Mouse (Mus musculus) limb, embryonic 13.5 days (tissue): ENCODE measurements around the gene AC141477.1. TPM values are rescaled to one million over a fixed set of nuclear protein-coding genes. Genes with fewer than 3 reads are reported as not detected.

Source experiments
- ATAC-seq: fragments of 200-750 bp; cut with Nextera tagmentation; 2 replicates; pipeline ENCODE4 v1.8.0; 2017; ENCODE audit warnings: low read depth, moderate number of reproducible peaks, moderate TSS enrichment; ENCODE audit not compliant: low FRiP score
- H3K27ac ChIP-seq: fragments of 300-500 bp; sonication (generic); 2 replicates; pipeline ENCODE4 v1.5.1; 2015; ENCODE audit warnings: inconsistent platforms, mild to moderate bottlenecking, moderate library complexity
- H3K27me3 ChIP-seq: fragments of 300-500 bp; sonication (generic); 2 replicates; pipeline ENCODE4 v1.6.1; 2015; ENCODE audit warnings: mild to moderate bottlenecking, inconsistent platforms
- H3K36me3 ChIP-seq: fragments of 300-500 bp; sonication (generic); 2 replicates; pipeline ENCODE4 v1.6.1; 2015; ENCODE audit warnings: inconsistent platforms, mild to moderate bottlenecking, moderate library complexity
- H3K4me1 ChIP-seq: fragments of 300-500 bp; sonication (generic); 2 replicates; pipeline ENCODE4 v1.6.1; 2015; ENCODE audit warnings: inconsistent platforms
- H3K4me2 ChIP-seq: fragments of 300-500 bp; sonication (generic); replicated peaks from 2 replicates; pipeline ENCODE4 v1.6.1; 2015; ENCODE audit warnings: inconsistent platforms, mild to moderate bottlenecking, moderate library complexity
- H3K4me3 ChIP-seq: fragments of 300-500 bp; sonication (generic); 2 replicates; pipeline ENCODE4 v1.5.1; 2015; ENCODE audit warnings: moderate library complexity, mild to moderate bottlenecking, inconsistent platforms
- H3K9ac ChIP-seq: fragments of 300-500 bp; sonication (generic); 2 replicates; pipeline ENCODE4 v1.6.1; 2015; ENCODE audit warnings: mild to moderate bottlenecking, inconsistent platforms
- H3K9me3 ChIP-seq: fragments of 300-500 bp; sonication (generic); 2 replicates; pipeline ENCODE4 v1.6.1; 2016; ENCODE audit warnings: inconsistent platforms
- WGBS: fragments of 180-500 bp; shearing (Covaris S2); methylation state at CpG from one replicate; pipeline ENCODE4 v1.1.7; 2015; 5-methylcytosine and 5-hydroxymethylcytosine counted together
- polyA plus RNA-seq: library from polyadenylated mRNA; unstranded; fragments of >200 nt; fragmentation: Nextera tagmentation; extraction: Ambion mirVana; gene quantifications from 2 replicates; pipeline ENCODE4 v1.2.1, GENCODE M21; 2015

Gene AC141477.1
- polyA plus RNA-seq = not detected in 2 replicates

GRCm38 (mm10) chr10:76440281-76440680 is at the start of gene AC141477.1:
Gene AC141477.1, minus strand, starts transcription at chr10:76440444.
- no peak for ATAC-seq
- Histone ChIP-seq H3K9ac (peak within 1 kb of the TSS; percentile 78), H3K4me1 (peaks cover 19% of the 10 kb centered on the region), H3K27me3 (no peaks in the 10 kb centered on the region), H3K9me3 (no peaks in the 10 kb centered on the region), H3K4me3 (peak within 1 kb of the TSS; percentile 86), H3K4me2 (peak within 1 kb of the TSS; percentile 82), H3K27ac (no peak within 1 kb of the TSS), H3K36me3 (peaks cover 46% of the 10 kb centered on the region)
- WGBS = 96% methylated on average over 17 of the region's 17 CpGs

GRCm38 (mm10) chr10:76489205-76489604 is 49.0 kb upstream of the AC141477.1 start:
- H3K4me1 ChIP-seq = no peaks in the 10 kb centered on the region
- peaks cover 94% of the 10 kb centered on the region for H3K36me3 ChIP-seq
- H3K27ac ChIP-seq = no peak overlapping the region
- H3K4me3 ChIP-seq = no peak overlapping the region
- H3K9ac ChIP-seq = no peak overlapping the region
- H3K27me3 ChIP-seq = no peaks in the 10 kb centered on the region
- WGBS = 95% methylated on average over 15 of the region's 15 CpGs
- no peak for ATAC-seq
- no peak overlapping the region for H3K4me2 ChIP-seq
- no peaks in the 10 kb centered on the region for H3K9me3 ChIP-seq

DNA sequence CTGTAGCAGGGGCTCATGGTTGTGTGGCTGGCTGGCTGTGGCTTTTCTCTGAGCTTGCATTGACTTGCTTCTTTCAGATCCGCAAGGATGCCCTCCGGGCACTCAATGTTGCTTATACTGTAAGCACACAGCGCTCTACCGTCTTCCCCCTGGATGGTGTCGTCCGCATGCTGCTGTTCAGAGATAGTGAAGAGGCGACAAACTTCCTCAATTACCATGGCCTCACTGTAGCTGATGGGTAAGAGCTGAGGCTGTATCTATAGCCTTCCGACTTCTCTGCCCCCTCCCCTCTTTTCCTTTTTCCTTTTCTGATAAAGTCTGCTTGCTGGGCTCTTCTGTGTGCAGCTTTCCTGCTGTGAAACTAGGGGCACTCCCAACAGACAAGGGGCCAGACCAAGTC is 48.0 kb upstream of the AC141477.1 start:
- 95% methylated on average over 8 of the region's 8 CpGs for WGBS
- no peak for ATAC-seq
- H3K4me1 ChIP-seq = no peaks in the 10 kb centered on the region

GRCm38 (mm10) chr10:76486302-76486701 is 46.1 kb upstream of the AC141477.1 start:
- Histone ChIP-seq H3K4me2 (no peak overlapping the region), H3K27ac (no peak overlapping the region), H3K4me3 (no peak overlapping the region), H3K4me1 (no peaks in the 10 kb centered on the region), H3K9ac (no peak overlapping the region), H3K9me3 (no peaks in the 10 kb centered on the region), H3K27me3 (no peaks in the 10 kb centered on the region), H3K36me3 (peaks cover 96% of the 10 kb centered on the region)
- no peak for ATAC-seq
- 100% methylated on average over 2 of the region's 2 CpGs for WGBS

More for the DNA sequence above, 48.0 kb upstream of the AC141477.1 start:
- Histone ChIP-seq H3K36me3 (peaks cover 94% of the 10 kb centered on the region), H3K27ac (no peak overlapping the region), H3K4me3 (no peak overlapping the region), H3K9me3 (no peaks in the 10 kb centered on the region), H3K4me2 (no peak overlapping the region), H3K27me3 (no peaks in the 10 kb centered on the region), H3K9ac (no peak overlapping the region)

- ATAC-seq = no peak
- H3K4me2 ChIP-seq = no peak overlapping the region
- H3K27ac ChIP-seq = no peak overlapping the region
- no peaks in the 10 kb centered on the region for H3K27me3 ChIP-seq
- no peaks in the 10 kb centered on the region for H3K9me3 ChIP-seq
- WGBS = 89% methylated on average over 6 of the region's 6 CpGs
- no peaks in the 10 kb centered on the region for H3K4me1 ChIP-seq
- H3K9ac ChIP-seq = no peak overlapping the region
- no peak overlapping the region for H3K4me3 ChIP-seq
- H3K36me3 ChIP-seq = peaks cover 97% of the 10 kb centered on the region
Measured at GRCm38 (mm10) chr10:76481480-76481879, 41.2 kb upstream of the AC141477.1 start.

GRCm38 (mm10) chr10:76480851-76481250 is 40.6 kb upstream of the AC141477.1 start:
- H3K27ac ChIP-seq = no peak overlapping the region
- 86% methylated on average over 13 of the region's 13 CpGs for WGBS
- no peaks in the 10 kb centered on the region for H3K4me1 ChIP-seq
- no peak overlapping the region for H3K4me2 ChIP-seq
- no peak overlapping the region for H3K4me3 ChIP-seq
- H3K9me3 ChIP-seq = no peaks in the 10 kb centered on the region
- ATAC-seq = no peak
- H3K36me3 ChIP-seq = peaks cover 97% of the 10 kb centered on the region
- no peak overlapping the region for H3K9ac ChIP-seq
- H3K27me3 ChIP-seq = no peaks in the 10 kb centered on the region

DNA sequence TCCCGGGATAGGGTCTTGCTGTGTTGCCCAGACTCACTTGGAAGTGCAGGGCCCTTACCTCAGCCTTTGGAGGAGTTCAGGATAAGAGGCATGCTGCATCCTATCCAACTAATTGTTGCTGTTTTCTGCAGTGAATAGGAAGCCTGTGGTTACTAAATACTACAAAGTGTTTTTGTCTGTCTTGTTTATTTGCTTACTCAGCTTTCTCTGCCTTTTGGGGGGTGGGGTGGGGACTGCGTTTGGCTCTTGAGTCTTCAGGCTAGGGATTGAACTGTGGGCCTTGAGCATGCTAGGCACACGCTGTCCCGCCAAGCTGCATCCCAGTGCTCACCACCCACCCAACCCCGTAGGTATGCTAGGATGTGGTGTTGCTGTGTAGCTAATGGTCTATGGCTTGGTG is 33.5 kb upstream of the AC141477.1 start:
- Histone ChIP-seq H3K36me3 (peaks cover 81% of the 10 kb centered on the region), H3K9me3 (no peaks in the 10 kb centered on the region), H3K27ac (no peak overlapping the region), H3K4me1 (0 out of 2 replicates have a peak, but pooled peaks cover 11% of the 10 kb centered on the region), H3K4me3 (no peak overlapping the region), H3K9ac (no peak overlapping the region), H3K27me3 (no peaks in the 10 kb centered on the region), H3K4me2 (no peak overlapping the region)
- no peak for ATAC-seq
- WGBS = 92% methylated on average over 5 of the region's 5 CpGs

DNA sequence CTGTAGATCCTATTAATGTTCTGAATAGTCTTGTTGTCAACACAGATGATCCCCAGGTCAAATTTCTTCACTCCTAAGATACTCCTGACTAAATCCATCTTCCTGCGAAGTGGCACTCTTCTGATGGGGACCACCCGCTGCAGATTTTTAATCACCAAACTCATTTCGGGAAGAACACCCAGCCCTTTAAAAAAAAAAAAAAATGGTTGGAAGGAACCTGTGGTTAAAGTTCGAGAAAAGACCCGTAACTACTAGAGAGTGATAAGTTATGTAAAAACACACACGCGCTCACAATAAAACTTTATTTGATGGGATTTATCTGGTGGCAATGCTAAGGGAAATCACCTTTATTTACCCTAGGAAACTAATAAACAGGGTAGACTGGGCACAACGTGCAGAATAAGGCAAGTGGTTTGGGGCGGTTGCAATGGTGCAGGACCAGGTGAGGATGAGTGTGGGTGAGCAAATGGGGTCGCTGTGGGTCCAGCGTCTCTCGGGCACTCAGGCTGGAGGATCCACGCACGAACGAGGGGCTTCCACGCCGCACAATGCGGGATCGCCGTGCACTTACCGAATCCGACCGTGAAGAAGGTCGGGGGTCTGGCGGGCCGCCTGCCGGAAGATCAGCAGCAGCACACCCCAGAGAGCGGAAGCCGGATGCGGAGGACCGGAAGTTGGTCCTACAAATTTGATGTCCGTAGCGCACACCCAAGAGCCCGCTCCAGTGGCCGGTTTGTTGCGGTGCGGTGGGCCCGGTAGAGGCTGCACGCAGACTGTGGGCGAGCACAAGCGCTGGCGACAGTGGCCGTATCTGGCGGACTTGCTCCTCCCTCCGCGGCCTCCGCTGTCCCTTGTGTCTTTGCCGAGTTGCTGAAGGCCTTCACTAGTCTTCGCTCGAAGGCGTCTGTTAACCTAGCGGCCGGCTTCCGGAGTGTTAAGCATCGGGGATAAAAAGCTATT is 28.2 kb upstream of the AC141477.1 start, which contains the start of the genes Mcm3ap and Ybey:
Gene Mcm3ap (plus strand): TSS at position 725 of the 960 bp plus-strand sequence.
Gene Ybey (minus strand): TSS at position 912 of the 960 bp plus-strand sequence.
- Histone ChIP-seq H3K36me3 (peaks cover 42% of the 10 kb centered on the region), H3K4me1 (0 out of 2 replicates have a peak, but pooled peaks cover 13% of the 10 kb centered on the region), H3K9me3 (no peaks in the 10 kb centered on the region), H3K27me3 (no peaks in the 10 kb centered on the region), H3K9ac (peak within 1 kb of the TSS; percentile 91), H3K4me3 (peak within 1 kb of the TSS; percentile 80), H3K27ac (peak within 1 kb of the TSS; percentile 85), H3K4me2 (peak within 1 kb of the TSS; percentile 67)
- 1% methylated on average over 55 of the region's 55 CpGs for WGBS
- peak; percentile 96 for ATAC-seq

- WGBS = 86% methylated on average over 6 of the region's 6 CpGs
Measured at GRCm38 (mm10) chr10:76462721-76463120, 22.5 kb upstream of the AC141477.1 start.

DNA sequence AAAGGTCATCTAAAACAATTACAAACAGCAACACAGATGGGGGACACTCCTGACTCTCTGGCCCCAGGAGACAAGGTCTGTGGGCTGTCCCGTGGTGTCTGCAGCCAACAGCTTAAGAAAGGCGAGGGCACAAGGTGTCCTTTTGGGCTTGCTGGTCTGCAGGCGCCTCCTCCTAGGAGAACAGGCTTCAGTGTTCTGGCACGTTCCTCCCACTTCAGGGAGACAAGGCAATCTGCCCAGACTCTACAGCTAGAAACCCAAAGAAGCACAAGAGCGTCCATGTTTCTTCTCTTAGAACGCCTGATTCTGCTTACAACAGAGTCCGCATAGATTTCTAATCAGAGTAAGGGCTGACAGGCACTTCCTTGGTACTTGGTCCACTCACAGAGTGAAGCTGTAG is 22.1 kb upstream of the AC141477.1 start:
- ATAC-seq = no peak

More at GRCm38 (mm10) chr10:76462721-76463120, 22.5 kb upstream of the AC141477.1 start:
- H3K9ac ChIP-seq = no peak overlapping the region
- H3K4me3 ChIP-seq = no peak overlapping the region
- H3K9me3 ChIP-seq = no peaks in the 10 kb centered on the region
- 0 out of 2 replicates have a peak, but pooled peaks cover 2% of the 10 kb centered on the region for H3K4me1 ChIP-seq
- H3K36me3 ChIP-seq = peaks cover 8% of the 10 kb centered on the region; the same call in 1 of the 2 replicates
- no peak overlapping the region for H3K4me2 ChIP-seq
- ATAC-seq = no peak
- H3K27me3 ChIP-seq = no peaks in the 10 kb centered on the region
- no peak overlapping the region for H3K27ac ChIP-seq

GRCm38 (mm10) chr10:76461255-76461654 is 21.0 kb upstream of the AC141477.1 start:
- no peak overlapping the region for H3K9ac ChIP-seq
- H3K4me1 ChIP-seq = no peaks in the 10 kb centered on the region
- WGBS = 74% methylated on average over 1 of the region's 1 CpGs
- no peaks in the 10 kb centered on the region for H3K27me3 ChIP-seq
- ATAC-seq = no peak
- H3K4me2 ChIP-seq = no peak overlapping the region
- peaks cover 8% of the 10 kb centered on the region; the same call in 1 of the 2 replicates for H3K36me3 ChIP-seq
- H3K4me3 ChIP-seq = no peak overlapping the region
- H3K27ac ChIP-seq = no peak overlapping the region
- H3K9me3 ChIP-seq = no peaks in the 10 kb centered on the region

More for the DNA sequence above, 22.1 kb upstream of the AC141477.1 start:
- no peak overlapping the region for H3K27ac ChIP-seq
- no peaks in the 10 kb centered on the region for H3K9me3 ChIP-seq
- peaks cover 8% of the 10 kb centered on the region; the same call in 1 of the 2 replicates for H3K36me3 ChIP-seq
- no peak overlapping the region for H3K9ac ChIP-seq
- no peak overlapping the region for H3K4me3 ChIP-seq
- WGBS = 92% methylated on average over 7 of the region's 7 CpGs
- H3K4me1 ChIP-seq = no peaks in the 10 kb centered on the region
- no peak overlapping the region for H3K4me2 ChIP-seq
- H3K27me3 ChIP-seq = no peaks in the 10 kb centered on the region

- no peaks in the 10 kb centered on the region for H3K4me1 ChIP-seq
- no peaks in the 10 kb centered on the region for H3K27me3 ChIP-seq
- WGBS = 74% methylated on average over 5 of the region's 5 CpGs
- no peak for ATAC-seq
- no peaks in the 10 kb centered on the region for H3K9me3 ChIP-seq
- no peak overlapping the region for H3K9ac ChIP-seq
- no peak overlapping the region for H3K27ac ChIP-seq
- H3K4me2 ChIP-seq = no peak overlapping the region
- no peaks in the 10 kb centered on the region for H3K36me3 ChIP-seq
- H3K4me3 ChIP-seq = no peak overlapping the region
Measured at GRCm38 (mm10) chr10:76455289-76455688, 15.0 kb upstream of the AC141477.1 start.
